8 mouse cellular contexts compared by ENCODE assay signal in the genomic region with DNA sequence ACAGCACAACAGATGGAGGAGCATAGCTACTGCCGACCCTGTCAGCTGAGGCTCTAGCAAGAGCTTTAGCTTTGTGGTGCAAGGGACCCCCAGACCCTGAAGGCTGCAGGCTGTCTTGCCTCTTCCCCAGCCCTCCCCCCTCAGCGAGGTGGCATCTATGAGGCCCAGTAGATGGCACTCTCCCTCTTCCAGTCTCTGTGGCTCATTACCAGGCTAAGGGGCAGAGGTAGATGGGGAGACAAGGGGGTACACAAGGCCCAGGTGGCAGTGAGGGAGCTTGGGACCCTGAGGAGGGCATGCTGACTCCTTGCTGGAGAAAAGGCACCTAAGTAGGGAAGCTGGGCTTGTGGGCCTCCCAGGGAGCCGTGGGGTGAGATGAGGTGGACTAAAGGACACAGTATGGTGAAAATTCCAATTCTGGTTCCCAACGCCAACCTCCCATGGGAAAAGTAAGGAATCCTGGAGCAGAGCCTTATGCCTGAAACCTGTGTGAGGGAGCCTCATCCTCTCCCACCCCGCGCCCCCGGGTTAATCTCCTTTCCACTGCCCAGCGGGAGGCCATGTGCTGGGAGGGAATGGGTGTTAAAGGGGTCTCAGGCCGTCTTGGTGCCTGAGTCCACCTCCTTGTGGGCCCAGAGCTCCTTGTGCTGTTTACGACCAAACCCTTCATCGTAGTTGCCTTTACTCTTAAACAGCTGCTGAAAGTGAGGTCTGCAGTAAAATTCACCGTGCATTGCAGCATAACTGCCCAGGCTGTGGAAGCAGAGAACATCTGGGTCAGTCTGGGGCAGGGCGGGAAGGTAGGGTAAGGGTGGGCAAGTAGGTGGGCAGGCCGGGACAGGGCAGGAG. TPM values are rescaled to one million over a fixed set of nuclear protein-coding genes. Genes with fewer than 3 reads are reported as not detected.
DNase-seq lines count a peak whose midpoint lies in the region; ATAC-seq lines count a peak whose summit lies in the region.
"Had no signal": no experiment of that assay in that cellular context is flagged by ENCODE, and none has a peak within 500 bp of the region (broad histone marks: within the 10 kb centered on the region; RNA-seq: fewer than 3 reads in every experiment).

No protein-coding gene starts in this region.

- H3K4me2 ChIP-seq in heart, embryonic 16.5 days (ENCODE audit: low read depth, low read length): peak overlapping the region; percentile 89
- peak overlapping the region; percentile 93 for H3K4me2 ChIP-seq in midbrain, embryonic 16.5 days (ENCODE audit: low read length)

- no peak for ATAC-seq in heart, embryonic 16.5 days (replicated peaks; ENCODE audit: extremely low read depth, insufficient read depth, low FRiP score)
- no peak for ATAC-seq in midbrain, embryonic 16.5 days

- WGBS in heart, embryonic 16.5 days: 57% methylated on average over 14 of the region's 14 CpGs
- 50% methylated on average over 14 of the region's 14 CpGs for WGBS in midbrain, embryonic 16.5 days

- peaks cover 16% of the 10 kb centered on the region for H3K4me1 ChIP-seq in heart, embryonic 16.5 days (ENCODE audit: control insufficient read depth, insufficient read depth, low read length)
- H3K4me1 ChIP-seq in midbrain, embryonic 16.5 days (ENCODE audit: control insufficient read depth, insufficient read depth, low read length): peaks cover 26% of the 10 kb centered on the region

- peak overlapping the region; percentile 92 for H3K27ac ChIP-seq in heart, embryonic 16.5 days (ENCODE audit: low read length)
- peak overlapping the region; percentile 98 for H3K27ac ChIP-seq in midbrain, embryonic 16.5 days (ENCODE audit: low read length)

- H3K9me3 ChIP-seq in heart, embryonic 16.5 days (replicated peaks; ENCODE audit: control insufficient read depth, low read length): no peaks in the 10 kb centered on the region
- H3K9me3 ChIP-seq in midbrain, embryonic 16.5 days (replicated peaks; ENCODE audit: control insufficient read depth, low read length, poor library complexity, severe bottlenecking): no peaks in the 10 kb centered on the region

- intact Hi-C loops in left cerebral cortex, postnatal 36 days (cut with DNase I): loop anchor here (5.0 kb wide), 1 partner anchor 74 kb away; no protein-coding TSS in a partner anchor

- peak; percentile 45 to 53 for DNase-seq in left cerebral cortex, postnatal 36 days (ENCODE audit: low spot score in 2 of 2)
- DNase-seq in left cerebral cortex, adult 8-10 months (ENCODE audit: low spot score in 2 of 2): no peak
- DNase-seq in brain, adult 2 months (ENCODE audit: low read depth, low spot score): peak; percentile 84
- DNase-seq in liver: peak; percentile 26
- no peak for DNase-seq in frontal cortex, postnatal 25 days (ENCODE audit: low spot score in 2 of 2)

- peaks cover 23% of the 10 kb centered on the region for H3K36me3 ChIP-seq in heart, embryonic 16.5 days (ENCODE audit: control insufficient read depth, insufficient read depth)
- peaks cover 19% of the 10 kb centered on the region for H3K36me3 ChIP-seq in midbrain, embryonic 16.5 days (ENCODE audit: control insufficient read depth, insufficient read depth, low read length)

- H3K4me3 ChIP-seq in heart, embryonic 16.5 days (ENCODE audit: low read length): peak overlapping the region; percentile 73
- H3K4me3 ChIP-seq in midbrain, embryonic 16.5 days (ENCODE audit: low read depth, low read length): peak overlapping the region; percentile 78

- H3K27me3 ChIP-seq in heart, embryonic 16.5 days (ENCODE audit: control insufficient read depth, insufficient read depth, low read length): no peaks in the 10 kb centered on the region
- no peaks in the 10 kb centered on the region for H3K27me3 ChIP-seq in midbrain, embryonic 16.5 days (ENCODE audit: control insufficient read depth, insufficient read depth, low read depth, low read length)

- H3K9ac ChIP-seq in heart, embryonic 16.5 days (ENCODE audit: low read length): peak overlapping the region; percentile 92
- peak overlapping the region; percentile 96 for H3K9ac ChIP-seq in midbrain, embryonic 16.5 days (ENCODE audit: low read depth, low read length)

RNA-seq across cellular contexts. Expression of a gene that starts 2.3 kb away (rescaled TPM):
- total RNA-seq in left cerebral cortex, postnatal 36 days (2021): not detected
- total RNA-seq in left cerebral cortex, adult 8-10 months (2022): 1 to 10 TPM in 1 of 4 experiments, not detected in 3; 1.7 TPM
- polyA plus RNA-seq in heart, embryonic 16.5 days (2015; fragmentation: Nextera tagmentation; extraction: Ambion mirVana): not detected in 2 replicates
- not detected in 2 replicates for polyA plus RNA-seq in midbrain, embryonic 16.5 days (2015; fragmentation: Nextera tagmentation; extraction: Ambion mirVana)
- total RNA-seq: gastrocnemius, postnatal 4 days had no signal

RNA-seq across cellular contexts. Expression of a gene that starts 2.4 kb away (rescaled TPM):
- 100 to 1,000 TPM in 1 of 2 experiments, 10 to 100 TPM in 1; 98.5 to 104 TPM for total RNA-seq in left cerebral cortex, postnatal 36 days (2021)
- total RNA-seq in left cerebral cortex, adult 8-10 months (2022): 10 to 100 TPM; 79.3 to 90.2 (median 86.9) TPM
- 95.5 and 107 TPM in 2 replicates for polyA plus RNA-seq in heart, embryonic 16.5 days (2015; fragmentation: Nextera tagmentation; extraction: Ambion mirVana)
- 143 and 158 TPM in 2 replicates for polyA plus RNA-seq in midbrain, embryonic 16.5 days (2015; fragmentation: Nextera tagmentation; extraction: Ambion mirVana)

RNA-seq across cellular contexts. Expression of a gene that starts 43.7 kb away (rescaled TPM):
- 10 to 100 TPM; 26.6 to 31.2 TPM for total RNA-seq in left cerebral cortex, postnatal 36 days (2021)
- 10 to 100 TPM; 29.0 to 34.0 (median 30.3) TPM for total RNA-seq in left cerebral cortex, adult 8-10 months (2022)
- polyA plus RNA-seq in heart, embryonic 16.5 days (2015; fragmentation: Nextera tagmentation; extraction: Ambion mirVana): 17.5 and 21.9 TPM in 2 replicates
- 25.1 and 28.2 TPM in 2 replicates for polyA plus RNA-seq in midbrain, embryonic 16.5 days (2015; fragmentation: Nextera tagmentation; extraction: Ambion mirVana)

RNA-seq across cellular contexts. Expression of a gene that starts 57.8 kb away (rescaled TPM):
- total RNA-seq in left cerebral cortex, postnatal 36 days (2021): 10 to 100 TPM; 79.5 to 86.6 TPM
- 10 to 100 TPM; 83.3 to 93.9 (median 86.2) TPM for total RNA-seq in left cerebral cortex, adult 8-10 months (2022)
- polyA plus RNA-seq in heart, embryonic 16.5 days (2015; fragmentation: Nextera tagmentation; extraction: Ambion mirVana): 101 and 110 TPM in 2 replicates
- 115 and 131 TPM in 2 replicates for polyA plus RNA-seq in midbrain, embryonic 16.5 days (2015; fragmentation: Nextera tagmentation; extraction: Ambion mirVana)

RNA-seq across cellular contexts. Expression of a gene that starts 58.4 kb away (rescaled TPM):
- 10 to 100 TPM; 63.0 to 68.0 TPM for total RNA-seq in left cerebral cortex, postnatal 36 days (2021)
- 10 to 100 TPM; 64.8 to 69.6 (median 68.7) TPM for total RNA-seq in left cerebral cortex, adult 8-10 months (2022)
- 46.5 and 47.2 TPM in 2 replicates for polyA plus RNA-seq in heart, embryonic 16.5 days (2015; fragmentation: Nextera tagmentation; extraction: Ambion mirVana)
- polyA plus RNA-seq in midbrain, embryonic 16.5 days (2015; fragmentation: Nextera tagmentation; extraction: Ambion mirVana): 92.1 and 95.0 TPM in 2 replicates

Comparison
In these comparisons a context has a peak if more than half of its experiments do, and no peak if none do; other contexts are left out.
1. DNase-seq: peak in left cerebral cortex, postnatal 36 days (2 of 2), brain, adult 2 months (single experiment) and liver (single experiment); none in left cerebral cortex, adult 8-10 months (0 of 2) and frontal cortex, postnatal 25 days (0 of 2).